Mouse (Mus musculus) kidney, embryonic 16.5 days (tissue): ENCODE measurements at regions not wholly inside any gene's neighbourhood (a gene's known extent, or its start where the extent isn't known, plus 50 kb on each side); places are given as distances from the start of the nearest gene placed in this dataset.
A peak's percentile ranks its signal among the peaks of the same experiment; 100 is the strongest.

Experiments
- ATAC-seq: fragments of 200-750 bp; cut with Nextera tagmentation; 2 replicates; pipeline ENCODE4 v1.8.0; 2017; ENCODE audit warnings: moderate TSS enrichment; ENCODE audit not compliant: low FRiP score, low TSS enrichment
- H3K27ac ChIP-seq: fragments of 300-500 bp; sonication (generic); 2 replicates; pipeline ENCODE4 v1.5.1; 2014; ENCODE audit warnings: low read length
- H3K27me3 ChIP-seq: fragments of 300-500 bp; sonication (generic); 2 replicates; pipeline ENCODE4 v1.6.1; 2014; ENCODE audit warnings: low read length, control low read depth, mixed read lengths; ENCODE audit not compliant: insufficient read depth
- H3K36me3 ChIP-seq: fragments of 300-500 bp; sonication (generic); 2 replicates; pipeline ENCODE4 v1.6.1; 2014; ENCODE audit warnings: low read length, control low read depth, mixed read lengths; ENCODE audit not compliant: insufficient read depth
- H3K4me1 ChIP-seq: fragments of 300-500 bp; sonication (generic); 2 replicates; pipeline ENCODE4 v1.6.1; 2014; ENCODE audit warnings: low read length, control low read depth, mixed read lengths; ENCODE audit not compliant: insufficient read depth
- H3K4me2 ChIP-seq: fragments of 300-500 bp; sonication (generic); replicated peaks from 2 replicates; pipeline ENCODE4 v1.6.1; 2014; ENCODE audit warnings: low read depth, low read length
- H3K4me3 ChIP-seq: fragments of 300-500 bp; sonication (generic); 2 replicates; pipeline ENCODE4 v1.5.1; 2014; ENCODE audit warnings: mild to moderate bottlenecking, low read length
- H3K9ac ChIP-seq: fragments of 300-500 bp; sonication (generic); replicated peaks from 2 replicates; pipeline ENCODE4 v1.6.1; 2014; ENCODE audit warnings: low read length
- H3K9me3 ChIP-seq: fragments of 300-500 bp; sonication (generic); 2 replicates; pipeline ENCODE4 v1.6.1; 2016; ENCODE audit warnings: low read length, control low read depth
- WGBS: fragments of 180-500 bp; shearing (Covaris S2); extraction: QIAGEN DNeasy Blood & Tissue Kit; methylation state at CpG from one replicate; pipeline ENCODE4 v1.1.7; 2014; 5-methylcytosine and 5-hydroxymethylcytosine counted together

DNA sequence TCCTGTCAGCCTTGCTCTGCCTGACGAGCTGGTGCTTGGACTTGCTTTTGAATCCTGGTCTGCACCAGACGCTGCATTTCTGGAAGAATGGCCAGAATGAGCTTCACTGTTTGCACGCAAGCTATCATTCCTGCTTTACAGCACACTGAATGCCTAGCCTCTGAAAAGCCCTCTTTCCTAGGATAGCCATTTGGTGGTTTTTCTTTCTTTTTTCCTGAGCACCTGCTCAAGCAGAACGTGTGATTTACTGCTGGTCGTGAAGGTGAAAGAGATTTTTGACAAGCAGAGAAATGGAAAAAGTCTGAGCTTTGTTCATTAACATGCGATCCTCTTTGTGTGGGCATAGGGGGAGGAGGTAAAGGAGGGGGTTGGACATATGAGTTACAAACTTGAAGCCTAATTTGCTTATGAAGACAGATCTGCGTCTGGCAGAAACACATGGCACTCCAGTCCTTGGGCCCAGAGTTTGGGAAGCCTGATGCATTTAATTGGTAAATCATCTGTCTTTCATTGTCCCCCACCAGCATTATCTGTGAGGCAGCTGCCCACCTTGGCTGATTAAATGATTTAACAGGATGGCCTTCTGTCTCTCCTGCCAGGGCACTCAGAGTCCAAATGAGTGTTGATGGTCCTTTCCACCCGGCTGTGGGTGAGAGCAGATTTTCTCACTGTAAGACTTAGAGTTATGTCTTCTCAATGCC, 457.1 kb upstream of the Plxna2 start:
- 36% methylated on average over 8 of the region's 8 CpGs for WGBS
- Histone ChIP-seq H3K9ac (no peak overlapping the region), H3K9me3 (no peaks in the 10 kb centered on the region), H3K27me3 (no peaks in the 10 kb centered on the region), H3K27ac (no peak overlapping the region), H3K36me3 (no peaks in the 10 kb centered on the region), H3K4me1 (peaks cover 6% of the 10 kb centered on the region; the same call in 1 of the 2 replicates), H3K4me2 (no peak overlapping the region), H3K4me3 (no peak overlapping the region)
- ATAC-seq = peak; percentile 46; the same call in 1 of the 2 replicates

DNA sequence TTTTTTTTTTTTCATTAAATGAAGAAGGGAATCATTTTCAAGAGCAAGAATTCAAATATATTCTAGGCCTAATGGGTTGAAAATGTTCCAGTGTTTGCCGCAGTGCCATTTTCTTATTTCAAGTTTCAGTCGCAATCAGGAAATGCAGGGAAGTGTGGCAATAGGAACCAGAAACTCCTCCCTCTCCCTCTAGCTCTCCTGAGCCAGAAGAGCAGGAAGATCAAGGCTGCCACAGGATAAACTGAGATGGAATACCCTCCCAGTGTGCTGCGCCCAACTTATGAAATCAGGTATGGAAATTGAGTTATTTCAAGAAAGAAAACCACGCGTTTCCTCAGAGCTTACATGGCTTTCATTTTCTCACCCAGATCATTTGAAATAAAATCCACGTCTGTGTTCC, 460.8 kb upstream of the Plxna2 start:
- no peak overlapping the region for H3K4me2 ChIP-seq
- no peak for ATAC-seq
- H3K4me1 ChIP-seq = peaks cover 6% of the 10 kb centered on the region; the same call in 1 of the 2 replicates
- 88% methylated on average over 6 of the region's 6 CpGs for WGBS
- no peaks in the 10 kb centered on the region for H3K9me3 ChIP-seq
- no peaks in the 10 kb centered on the region for H3K36me3 ChIP-seq
- no peak overlapping the region for H3K4me3 ChIP-seq
- no peak overlapping the region for H3K27ac ChIP-seq
- H3K9ac ChIP-seq = no peak overlapping the region
- no peaks in the 10 kb centered on the region for H3K27me3 ChIP-seq

DNA sequence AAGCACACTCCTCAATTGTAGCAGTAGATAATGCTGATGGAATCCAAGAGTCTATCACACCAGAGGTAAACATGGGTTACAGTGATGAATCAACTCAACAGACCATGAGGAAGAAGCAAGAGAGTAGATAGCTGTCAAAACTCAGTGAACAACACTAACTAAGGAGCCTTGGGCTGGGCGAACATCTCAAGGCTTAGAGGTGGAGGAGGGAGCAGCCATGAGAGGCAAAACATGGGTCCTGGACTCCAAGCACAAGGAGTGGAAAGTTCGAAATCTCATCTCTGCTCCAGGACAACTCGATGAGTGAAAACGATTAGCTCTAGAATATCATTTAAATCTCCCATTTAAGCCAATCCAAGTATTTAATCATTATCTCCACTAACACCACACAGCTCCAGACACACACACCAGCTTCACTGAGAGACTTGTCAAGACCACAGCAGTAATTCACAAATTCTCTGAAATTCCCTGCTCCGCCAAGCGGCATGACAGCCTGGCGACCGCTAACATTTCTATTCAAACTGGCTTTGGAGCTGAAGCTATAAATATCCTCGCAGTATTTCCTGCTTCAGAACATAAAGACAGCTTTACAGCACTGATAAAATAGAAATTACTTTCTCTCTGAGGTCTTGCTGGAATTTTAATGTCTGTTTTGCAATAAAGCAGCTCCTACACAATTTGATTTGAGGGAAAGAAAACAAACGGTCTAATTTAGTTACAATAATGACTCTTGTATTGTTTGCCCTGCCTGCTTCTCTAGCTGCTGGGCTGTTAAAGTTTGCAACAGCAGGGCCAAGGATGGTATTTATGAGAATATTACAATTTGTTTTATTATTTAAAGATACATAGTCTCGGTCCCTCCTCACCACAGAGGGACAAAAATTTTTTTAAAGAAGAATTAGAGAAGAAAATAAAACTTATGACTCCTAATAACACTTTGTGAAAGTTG, 469.3 kb upstream of the Plxna2 start:
- 26% methylated on average over 11 of the region's 11 CpGs for WGBS

DNA sequence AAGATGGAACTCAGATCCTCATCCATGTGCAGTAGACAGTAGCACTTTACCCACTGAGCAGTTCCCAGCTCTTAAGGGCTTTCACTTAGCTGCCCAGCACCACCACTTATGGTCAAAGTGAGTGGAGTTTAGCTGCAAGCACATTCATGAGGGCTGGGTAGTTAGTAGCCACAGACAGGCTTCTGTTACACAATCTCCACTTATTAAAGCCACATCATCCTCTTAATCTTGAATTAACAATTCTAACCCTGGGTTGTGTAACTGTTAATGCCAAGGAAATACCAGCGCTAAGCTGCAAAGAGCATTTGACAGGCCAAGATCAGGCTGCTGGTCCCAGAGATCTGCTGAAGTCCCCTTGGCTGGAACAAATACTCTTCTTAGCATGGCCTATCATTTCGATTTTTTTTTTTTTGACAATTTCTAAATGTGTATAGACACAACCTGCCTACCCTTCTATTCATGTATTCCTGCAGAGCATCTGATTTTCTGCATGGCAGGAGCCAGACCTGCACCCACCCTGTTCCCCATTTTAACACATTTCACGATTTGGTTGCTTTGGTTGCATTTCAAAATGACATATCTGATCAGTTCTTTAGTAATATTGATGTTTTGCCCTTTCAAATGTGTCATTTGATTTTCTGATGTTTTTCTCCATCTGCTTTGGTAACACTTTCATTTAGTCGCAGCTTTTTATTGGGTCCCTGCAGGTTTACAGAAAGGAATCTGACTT, 500.2 kb upstream of the Plxna2 start:
- no peak overlapping the region for H3K27ac ChIP-seq
- no peak overlapping the region for H3K4me3 ChIP-seq
- H3K9me3 ChIP-seq = no peaks in the 10 kb centered on the region
- H3K36me3 ChIP-seq = no peaks in the 10 kb centered on the region
- ATAC-seq = no peak
- H3K9ac ChIP-seq = no peak overlapping the region
- H3K4me1 ChIP-seq = no peaks in the 10 kb centered on the region
- 83% methylated on average over 4 of the region's 4 CpGs for WGBS
- no peak overlapping the region for H3K4me2 ChIP-seq
- H3K27me3 ChIP-seq = no peaks in the 10 kb centered on the region

More for the DNA sequence above, 469.3 kb upstream of the Plxna2 start:
- peak; percentile 86 for ATAC-seq
- H3K4me2 ChIP-seq = peak overlapping the region; percentile 4; the same call in 1 of the 2 replicates
- no peak overlapping the region for H3K9ac ChIP-seq
- H3K27ac ChIP-seq = peak overlapping the region; percentile 50
- no peak overlapping the region for H3K4me3 ChIP-seq
- no peaks in the 10 kb centered on the region for H3K36me3 ChIP-seq
- H3K4me1 ChIP-seq = peaks cover 6% of the 10 kb centered on the region
- no peaks in the 10 kb centered on the region for H3K9me3 ChIP-seq
- no peaks in the 10 kb centered on the region for H3K27me3 ChIP-seq

DNA sequence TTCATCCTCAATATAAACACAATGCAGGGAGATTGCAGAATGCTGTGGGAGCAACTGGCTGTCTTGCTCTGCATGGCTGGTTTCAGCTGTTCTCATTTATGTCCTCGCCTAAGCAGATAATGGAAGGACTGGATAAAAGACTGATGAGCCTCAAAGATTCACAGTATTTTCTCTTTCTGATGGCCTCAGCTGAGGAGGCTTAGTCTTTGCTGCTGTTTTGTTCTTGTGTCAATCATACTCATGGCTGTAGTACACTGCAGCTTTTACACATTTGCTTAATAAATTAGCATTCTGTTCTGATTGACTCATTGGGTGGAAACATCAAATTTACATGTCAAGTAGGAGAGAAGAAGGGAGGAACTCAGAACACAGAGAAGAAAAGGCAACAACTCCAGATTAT, 503.6 kb upstream of the Plxna2 start:
- no peaks in the 10 kb centered on the region for H3K36me3 ChIP-seq
- no peak overlapping the region for H3K4me2 ChIP-seq
- H3K4me1 ChIP-seq = no peaks in the 10 kb centered on the region
- 68% methylated on average over 1 of the region's 1 CpGs for WGBS
- H3K27me3 ChIP-seq = no peaks in the 10 kb centered on the region
- no peaks in the 10 kb centered on the region for H3K9me3 ChIP-seq
- H3K4me3 ChIP-seq = no peak overlapping the region
- H3K27ac ChIP-seq = no peak overlapping the region
- H3K9ac ChIP-seq = no peak overlapping the region
- ATAC-seq = no peak

DNA sequence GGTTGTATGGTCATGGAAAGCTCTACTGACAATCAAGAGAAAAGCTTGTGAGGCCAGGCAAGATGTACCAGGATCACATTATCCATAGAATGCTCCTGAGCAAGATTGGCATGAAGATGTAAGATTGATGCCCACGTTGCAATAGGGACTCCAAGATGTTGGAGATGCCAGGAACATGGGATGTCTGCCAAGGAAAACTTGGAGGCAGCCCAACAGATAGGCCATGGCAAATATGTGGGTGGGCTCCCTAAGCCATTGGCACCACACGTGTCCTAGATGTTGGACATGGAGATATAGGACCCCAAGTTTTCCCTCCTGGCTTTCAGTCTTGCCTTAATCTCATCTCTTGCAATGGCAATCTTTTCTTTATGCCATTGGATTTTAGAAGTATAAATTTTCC, 506.1 kb upstream of the Plxna2 start:
- no peak for ATAC-seq
- Histone ChIP-seq H3K27me3 (no peaks in the 10 kb centered on the region), H3K4me2 (no peak overlapping the region), H3K4me3 (no peak overlapping the region), H3K9ac (no peak overlapping the region), H3K36me3 (no peaks in the 10 kb centered on the region), H3K27ac (no peak overlapping the region), H3K4me1 (peaks cover 13% of the 10 kb centered on the region), H3K9me3 (no peaks in the 10 kb centered on the region)
- WGBS = 85% methylated on average over 2 of the region's 2 CpGs

DNA sequence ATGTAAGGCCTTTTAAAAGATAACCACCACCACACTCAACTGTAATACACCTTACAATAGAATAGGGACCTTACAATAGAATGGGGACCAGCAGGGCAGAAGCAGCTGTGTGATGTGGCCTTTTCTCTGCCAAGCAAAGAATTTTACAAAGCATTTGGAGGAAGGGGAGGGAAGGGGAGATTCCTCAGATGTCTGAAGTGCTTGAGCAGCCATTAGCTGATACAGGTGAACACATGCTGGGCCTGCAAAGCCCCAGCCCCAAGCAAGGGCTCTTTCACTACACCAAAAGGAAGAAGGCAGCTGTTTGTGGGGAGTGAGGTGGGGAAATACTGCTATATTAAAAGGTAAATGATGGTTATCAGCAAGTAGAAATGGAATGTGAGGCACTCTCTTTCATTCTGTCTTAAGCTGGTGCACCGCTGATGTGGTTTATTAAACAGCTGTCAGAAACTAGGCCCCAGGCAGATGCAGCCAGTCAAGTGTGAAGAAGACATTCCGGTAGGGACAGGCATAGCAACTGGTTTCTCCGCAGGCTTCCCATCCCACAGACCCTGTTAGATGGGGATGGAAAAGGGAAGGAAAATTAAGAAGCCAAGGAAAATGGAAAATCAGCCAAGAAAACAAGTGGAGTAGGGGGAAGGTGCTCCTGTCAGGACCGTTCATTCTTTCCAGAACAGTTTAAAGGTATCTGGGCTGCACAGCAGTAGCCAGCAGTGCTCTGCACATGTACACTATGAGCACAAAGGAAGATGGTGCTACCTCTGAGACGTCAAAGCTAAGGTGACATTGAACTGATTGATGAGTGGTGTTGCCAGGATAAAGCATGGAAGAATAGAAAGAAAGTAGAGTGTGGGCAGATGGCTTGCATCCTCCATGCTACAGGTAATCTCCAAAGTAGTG, 508.6 kb upstream of the Plxna2 start:
- Histone ChIP-seq H3K4me3 (no peak overlapping the region), H3K9me3 (no peaks in the 10 kb centered on the region), H3K4me1 (peaks cover 13% of the 10 kb centered on the region), H3K27ac (no peak overlapping the region), H3K9ac (no peak overlapping the region), H3K36me3 (no peaks in the 10 kb centered on the region), H3K27me3 (no peaks in the 10 kb centered on the region), H3K4me2 (no peak overlapping the region)
- WGBS = 49% methylated on average over 5 of the region's 5 CpGs
- ATAC-seq = peak; percentile 80; the same call in 1 of the 2 replicates

DNA sequence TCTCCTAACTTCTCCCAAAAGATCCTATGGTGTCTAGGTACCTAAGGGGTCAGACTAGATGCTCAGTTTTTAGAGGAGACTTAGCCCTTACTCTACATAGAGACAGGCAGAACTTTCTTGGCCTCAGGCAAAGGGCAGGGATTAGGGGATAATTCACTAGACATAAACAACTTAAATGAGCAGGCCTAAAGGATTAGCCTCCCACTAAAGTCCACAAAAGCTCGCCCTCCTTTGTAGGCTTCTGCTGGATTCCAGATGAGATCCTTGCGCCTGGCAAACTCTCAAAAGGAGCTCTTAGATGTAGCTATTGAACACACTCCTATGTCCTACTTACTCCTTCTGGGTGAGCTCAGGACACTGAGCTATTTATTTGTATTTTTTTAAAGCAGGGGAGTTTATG, 509.9 kb upstream of the Plxna2 start:
- 46% methylated on average over 2 of the region's 2 CpGs for WGBS
- no peaks in the 10 kb centered on the region for H3K36me3 ChIP-seq
- no peak overlapping the region for H3K9ac ChIP-seq
- no peak overlapping the region for H3K27ac ChIP-seq
- no peaks in the 10 kb centered on the region for H3K9me3 ChIP-seq
- peaks cover 13% of the 10 kb centered on the region for H3K4me1 ChIP-seq
- ATAC-seq = no peak
- no peak overlapping the region for H3K4me3 ChIP-seq
- H3K27me3 ChIP-seq = no peaks in the 10 kb centered on the region
- no peak overlapping the region for H3K4me2 ChIP-seq
